Mouse (Mus musculus) left cerebral cortex, postnatal 36 days (tissue): ENCODE measurements around the gene 4930558K02Rik. TPM values are rescaled to one million over a fixed set of nuclear protein-coding genes. Genes with fewer than 3 reads are reported as not detected.
A peak's percentile ranks its signal among the peaks of the same experiment; 100 is the strongest.

Experiments
- DNase-seq, 2 experiments: peaks; one replicate each; pipeline ENCODE4 v3.0.0; 2021 to 2022; ENCODE audit warnings: low spot score in 2 of 2, mixed read lengths in 1 of 2
- intact Hi-C: fragments of 180-260 bp; cut with DNase I; formaldehyde crosslinking; loops from one replicate; pipeline ENCODE4 v1.15.1; 2025
- total RNA-seq, 2 experiments: library from RNA; stranded (reverse); gene quantifications; 2 replicates each; pipeline ENCODE4 v1.2.3; 2021

4930558K02Rik gene
- total RNA-seq, 2 experiments from 2014 or later, result not detected

DNA sequence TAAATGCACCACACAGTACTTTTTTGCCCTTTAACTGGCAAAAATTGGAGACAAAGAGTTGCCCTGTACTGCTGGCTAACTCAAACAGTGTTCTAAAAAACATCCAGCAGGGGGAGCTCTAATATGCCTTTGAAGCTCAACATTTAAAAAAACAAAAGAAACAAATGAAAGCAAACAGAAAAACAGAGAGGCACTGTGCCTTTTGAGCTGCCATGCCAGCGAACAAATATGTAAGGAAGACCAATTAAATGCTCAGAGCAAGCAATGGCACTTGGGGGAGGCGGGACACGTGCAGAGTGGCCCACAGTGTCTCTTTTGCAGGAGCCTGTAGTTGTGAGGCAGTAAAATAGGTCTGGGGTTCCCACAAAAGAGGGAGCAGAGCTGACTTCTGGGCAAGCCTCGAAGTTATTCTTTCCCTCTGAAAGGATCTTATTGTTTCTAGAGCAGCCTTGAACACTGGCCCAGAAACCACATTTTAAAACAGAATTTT, 20.5 kb upstream of the 4930558K02Rik start:
- intact Hi-C loops, result loop anchor here (2.0 kb wide), 1 partner anchor 313 kb away; no protein-coding TSS in a partner anchor
- peak; percentile 48 to 58 for DNase-seq

DNA sequence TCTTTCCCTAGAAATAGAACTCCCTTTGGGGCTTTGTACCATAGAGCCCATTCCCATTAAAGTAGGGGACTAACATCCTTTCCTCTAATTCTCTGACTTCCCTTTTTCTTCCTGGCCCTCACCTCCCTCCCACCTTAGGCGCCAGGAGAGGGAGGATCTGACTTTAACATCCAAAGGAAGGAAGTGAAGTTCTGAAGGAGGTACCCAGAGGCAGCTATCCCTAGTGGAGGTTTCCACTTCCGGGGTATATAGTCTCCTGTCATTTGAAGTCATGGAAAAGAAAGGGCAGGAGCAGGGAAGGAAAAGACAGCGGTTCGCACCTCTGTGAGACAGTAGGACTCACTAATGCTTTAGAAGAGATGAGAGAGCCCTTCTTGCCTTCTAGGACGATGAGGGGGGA, 19.9 kb upstream of the 4930558K02Rik start:
- intact Hi-C loops, result no loop called here
- no peak for DNase-seq

DNA sequence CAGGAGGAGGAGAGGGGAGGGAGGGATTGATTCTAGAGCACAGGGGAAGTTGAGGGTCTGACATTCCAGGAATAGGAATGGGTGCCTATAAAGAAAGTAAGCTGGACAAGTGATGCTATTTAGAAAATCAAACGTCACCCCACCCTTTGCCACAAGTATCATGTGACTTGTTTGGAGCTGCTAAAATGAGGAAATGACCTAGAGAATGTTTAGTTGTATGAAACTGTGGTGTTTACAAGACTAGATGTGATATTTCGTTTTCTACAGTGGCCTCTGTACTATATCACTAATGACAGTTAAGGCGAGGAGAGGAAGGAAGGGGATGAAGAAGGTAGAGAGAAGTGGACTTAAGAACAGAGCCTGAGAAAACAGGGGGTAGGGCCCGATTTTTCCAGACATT, 19.3 kb upstream of the 4930558K02Rik start:
- no peak for DNase-seq
- intact Hi-C loops, result no loop called here

DNA sequence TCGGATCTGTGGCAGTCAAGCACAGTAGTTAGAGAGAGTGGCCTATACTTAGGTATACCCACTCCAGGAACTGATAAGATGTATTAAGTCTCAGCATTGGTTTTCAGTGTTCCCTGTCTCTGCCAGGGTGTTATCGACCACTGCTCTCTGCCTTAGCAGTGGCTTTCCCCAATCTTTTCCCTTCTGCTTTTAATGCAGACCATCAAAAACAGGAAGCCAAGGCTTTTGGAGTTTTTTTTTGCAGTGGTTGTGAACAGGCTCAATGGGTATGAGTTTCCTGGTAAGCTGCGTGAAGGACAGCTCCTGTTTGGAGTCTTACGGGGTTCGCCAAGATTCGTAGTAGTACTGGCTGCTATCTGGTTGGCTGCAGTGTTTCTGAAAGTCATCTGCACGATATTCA, 13.0 kb upstream of the 4930558K02Rik start:
- DNase-seq, result no peak
- intact Hi-C loops, result no loop called here

DNA sequence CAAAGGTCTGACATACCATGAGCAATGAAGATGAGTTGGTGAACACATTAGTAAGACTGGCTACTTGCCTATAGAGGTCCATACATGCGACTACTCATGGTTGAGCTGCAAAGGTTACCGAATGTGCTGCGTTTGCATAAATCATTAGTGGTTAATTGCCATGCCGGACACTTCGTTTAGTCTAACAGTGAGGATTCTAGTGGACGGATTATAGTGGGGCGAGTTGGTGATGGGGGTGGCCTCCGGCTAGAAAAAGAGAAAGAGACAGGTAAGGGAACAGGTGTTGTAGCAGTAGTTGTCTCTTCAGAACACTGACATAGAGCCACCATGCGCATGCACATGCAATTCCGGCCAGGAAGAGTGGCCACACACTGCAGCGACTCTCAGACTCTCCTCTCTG, 12.4 kb upstream of the 4930558K02Rik start:
- intact Hi-C loops, result no loop called here
- no peak for DNase-seq

DNA sequence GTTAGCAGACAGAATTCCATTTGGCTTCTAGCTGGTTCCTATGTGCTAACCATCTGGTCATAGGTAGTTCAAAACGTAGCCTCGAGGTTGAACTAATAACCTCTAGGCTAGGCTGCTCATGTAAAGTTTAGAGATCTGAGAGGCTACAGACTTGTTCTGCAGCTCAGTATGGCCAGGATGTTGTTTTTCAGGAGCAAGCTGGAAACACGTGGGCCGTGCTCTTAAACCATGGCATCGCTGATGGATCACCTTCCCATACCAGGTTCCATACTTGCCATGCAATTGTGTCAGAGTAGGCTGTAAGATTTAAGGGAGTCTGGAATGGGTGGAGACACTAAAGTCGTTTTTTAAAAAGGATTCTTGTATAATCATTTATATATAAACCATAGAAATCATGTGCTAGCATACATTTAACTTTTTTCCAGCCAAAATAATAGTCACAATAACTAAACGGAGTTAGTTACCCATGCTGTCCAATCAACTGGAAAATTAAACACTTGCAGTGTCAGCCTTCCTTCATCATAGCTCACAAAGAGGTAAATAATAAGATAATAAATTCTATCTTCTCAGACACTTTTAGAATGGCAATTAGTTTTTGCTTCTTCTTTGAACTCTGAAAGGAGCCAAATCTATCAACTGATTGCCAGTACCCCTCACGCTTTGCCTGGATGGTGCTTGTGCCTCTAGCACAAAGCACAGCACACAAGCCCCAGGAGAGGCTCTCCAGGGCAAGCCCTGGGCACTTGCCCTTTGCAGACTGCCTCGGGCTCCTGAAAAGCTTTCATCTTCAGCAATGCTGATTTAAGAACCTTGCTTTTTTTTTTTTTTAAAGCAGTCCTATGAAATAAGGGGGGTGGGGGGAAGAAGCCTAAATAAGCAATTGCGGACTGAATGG, 11.5 kb upstream of the 4930558K02Rik start:
- DNase-seq, result no peak
- intact Hi-C loops, result no loop called here

DNA sequence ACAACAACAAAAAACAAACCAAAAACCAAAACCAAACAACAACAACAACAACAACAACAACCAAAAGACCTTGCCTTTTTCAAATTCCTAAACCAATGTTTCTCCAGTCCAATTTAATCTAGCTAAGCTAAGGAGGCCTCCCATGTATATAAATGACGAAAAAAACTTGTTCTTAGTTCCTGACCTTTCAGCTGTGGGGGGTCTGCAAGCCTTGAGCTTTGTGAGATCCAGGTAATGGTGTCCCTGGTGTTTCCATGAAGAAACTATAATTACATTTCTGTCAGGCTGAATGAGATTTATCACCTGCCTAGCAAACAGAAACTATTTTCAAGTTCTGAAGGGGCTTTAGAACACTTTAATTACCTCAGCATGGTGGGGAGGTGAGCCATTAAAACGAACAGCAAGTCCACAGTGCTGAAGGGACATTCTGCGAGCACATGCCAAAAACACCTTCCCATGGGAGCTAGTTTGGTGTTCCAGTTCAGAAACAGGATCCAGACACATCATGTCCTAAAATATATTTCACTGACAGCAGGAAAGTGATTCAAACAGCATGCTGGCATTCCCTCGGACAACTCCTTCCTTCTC, 4.6 kb upstream of the 4930558K02Rik start:
- DNase-seq, result no peak
- intact Hi-C loops, result no loop called here

DNA sequence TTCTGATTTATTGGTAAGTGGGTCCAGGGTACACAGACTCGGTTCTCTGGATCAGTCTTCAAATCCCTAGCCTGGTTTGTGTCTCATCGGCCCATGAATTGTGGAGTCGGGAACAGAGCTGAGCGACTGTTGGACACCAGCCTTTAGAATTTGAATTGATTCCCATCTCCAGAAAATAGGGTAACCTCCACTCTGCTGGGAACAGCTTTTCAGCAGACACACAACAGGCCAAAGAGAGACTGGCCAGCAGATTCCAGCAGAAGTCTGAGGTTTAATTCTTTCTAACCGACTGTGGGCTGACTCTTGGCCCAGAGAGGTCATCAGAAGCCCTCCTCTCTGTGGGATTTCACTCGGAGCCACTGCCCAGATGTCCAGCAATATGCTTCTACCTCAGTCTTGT, 4.0 kb upstream of the 4930558K02Rik start:
- intact Hi-C loops, result no loop called here

DNA sequence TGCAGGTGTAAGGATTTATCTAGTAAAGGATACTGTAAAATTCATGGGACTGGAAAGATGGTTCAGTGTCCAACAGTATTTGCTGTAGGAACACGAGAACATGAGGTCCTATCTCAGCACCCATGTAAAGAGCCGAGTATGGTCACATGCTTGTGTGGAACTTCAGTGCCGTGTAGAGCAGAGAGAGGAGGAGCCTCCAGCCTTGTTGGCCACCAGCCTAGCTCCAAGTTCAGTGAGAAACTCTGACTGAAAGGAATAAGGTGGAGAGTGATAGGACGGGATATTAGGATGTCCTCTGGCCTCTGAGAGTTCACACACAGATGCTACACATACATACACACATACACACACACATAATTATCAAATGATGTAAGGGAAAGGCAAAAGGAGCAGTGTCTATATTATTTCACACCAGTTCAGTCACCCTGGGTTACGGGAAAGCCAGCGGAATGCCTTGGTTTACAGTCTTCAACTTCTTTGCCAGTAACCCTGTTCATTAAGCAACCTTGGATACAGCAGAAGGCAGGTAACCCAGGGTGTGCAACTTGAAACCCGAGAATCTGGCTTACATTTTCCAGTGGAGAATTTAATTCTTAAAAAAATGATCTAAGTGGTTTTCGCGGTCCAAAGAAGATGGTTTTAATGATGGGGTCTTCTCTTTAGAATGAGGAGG, 1.3 kb upstream of the 4930558K02Rik start:
- DNase-seq, result no peak
- intact Hi-C loops, result no loop called here

More for the DNA sequence above, 4.0 kb upstream of the 4930558K02Rik start:
- no peak for DNase-seq

DNA sequence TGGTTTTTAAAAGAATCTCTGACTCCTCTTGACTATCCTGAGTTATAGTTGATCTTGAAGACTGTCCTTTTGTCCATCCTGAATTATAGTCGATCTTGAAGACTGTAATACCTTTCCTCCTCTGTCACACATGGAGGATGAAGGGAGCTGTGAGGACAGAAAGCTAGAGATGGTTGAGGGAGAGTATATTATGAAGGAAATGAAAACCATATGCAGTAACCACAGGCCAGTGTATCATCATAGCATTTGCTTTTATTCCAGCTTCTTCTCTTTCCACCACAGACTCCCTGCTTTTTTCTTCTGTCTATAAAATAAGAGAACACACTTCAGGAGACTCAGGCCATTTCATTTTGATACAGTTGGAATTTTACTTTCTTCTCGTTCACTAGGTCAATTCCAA, 610 bp upstream of the 4930558K02Rik start:
- DNase-seq, result no peak
- intact Hi-C loops, result no loop called here

DNA sequence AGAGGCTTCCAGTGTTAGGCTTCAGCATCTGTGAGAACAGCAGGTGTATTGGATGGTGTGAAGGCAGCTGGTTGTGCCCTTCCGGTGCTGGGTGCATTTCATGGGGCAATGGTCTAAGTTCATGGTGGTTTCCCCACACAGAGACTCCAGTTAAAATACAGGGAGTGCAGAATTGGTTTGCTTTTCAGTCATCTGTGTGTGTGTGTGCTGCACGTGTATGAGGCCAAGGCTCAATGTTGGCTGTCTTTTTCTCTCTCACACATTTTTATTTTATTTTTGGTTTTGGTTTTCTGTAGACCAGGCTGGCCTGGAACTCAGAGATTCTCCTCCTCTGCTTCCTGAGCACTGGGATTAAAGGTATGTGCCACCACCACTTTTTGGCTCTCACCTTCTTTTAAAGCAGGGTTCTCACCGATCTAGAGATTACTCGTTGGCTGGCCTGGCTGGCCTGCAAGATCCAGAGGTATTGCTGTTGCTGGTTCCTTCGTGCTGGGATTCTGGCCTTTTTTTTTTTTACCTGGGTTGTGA, 1.2 kb downstream of the 4930558K02Rik start:
- DNase-seq, result no peak
- intact Hi-C loops, result no loop called here

DNA sequence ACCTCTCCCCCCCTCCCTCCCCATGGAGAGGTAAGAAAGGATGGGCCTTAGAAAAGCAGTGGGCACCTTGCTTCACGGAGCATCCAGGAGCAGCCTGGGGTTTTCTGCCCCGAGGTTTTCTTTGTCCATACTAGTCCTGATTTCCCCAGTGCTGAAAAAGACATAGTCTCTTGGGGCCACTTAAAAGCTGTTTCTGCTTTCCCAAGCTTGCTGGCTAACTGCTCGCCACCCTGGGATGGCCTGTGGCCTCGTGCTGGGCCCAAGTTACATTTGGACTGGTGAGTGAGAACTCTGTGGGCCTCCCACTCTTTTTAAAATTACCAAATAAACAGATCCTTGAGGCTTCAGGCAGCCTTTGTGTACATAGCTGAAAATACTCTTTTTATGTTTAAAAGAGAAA, 2.1 kb downstream of the 4930558K02Rik start:
- intact Hi-C loops, result no loop called here
- no peak for DNase-seq

DNA sequence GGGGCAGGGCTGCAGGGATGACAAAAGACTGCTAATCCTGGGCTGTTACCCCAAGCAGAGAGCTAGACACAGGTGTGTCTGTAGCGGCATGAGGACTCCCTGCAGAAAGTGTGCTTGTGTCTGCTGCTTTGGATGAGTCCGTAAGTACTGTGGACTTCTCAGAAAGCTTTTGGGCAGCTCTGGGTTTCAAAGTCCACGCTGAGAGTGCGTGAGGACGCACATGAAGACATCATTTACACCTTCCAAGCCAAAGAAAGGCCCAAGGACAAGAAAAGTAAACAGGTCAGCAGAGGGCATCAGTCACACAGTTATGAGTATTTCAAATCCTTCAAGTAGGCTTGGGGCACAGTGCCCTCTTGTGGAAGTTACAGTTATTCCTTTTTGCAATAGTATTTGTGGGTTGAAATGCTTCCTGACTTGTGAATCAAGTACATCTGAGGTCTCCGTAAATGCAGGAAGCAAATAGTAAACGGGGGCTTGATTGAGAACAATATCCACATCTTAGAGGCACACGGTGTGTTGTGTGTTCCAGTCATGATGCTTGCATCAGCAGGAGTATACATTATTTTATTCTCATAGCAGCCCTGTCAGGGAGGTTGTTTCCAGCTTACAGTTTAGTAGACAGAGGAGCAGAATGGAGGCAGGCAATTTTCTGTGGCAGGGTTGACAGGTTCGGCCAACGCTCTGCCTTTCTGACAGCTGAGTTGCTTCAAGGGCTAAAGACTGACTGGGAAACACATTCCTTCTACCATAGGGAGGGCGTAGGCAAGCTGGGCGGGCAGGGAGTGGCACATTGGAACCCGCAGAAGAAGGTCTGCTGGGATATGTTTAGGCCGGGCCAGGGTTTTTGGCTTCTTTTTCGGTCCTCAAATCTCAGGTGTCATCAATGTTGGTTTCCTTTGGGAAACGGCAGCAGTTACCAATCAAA, 2.9 kb downstream of the 4930558K02Rik start:
- intact Hi-C loops, result loop anchor here (1.0 kb wide), 1 partner anchor 337 kb away; no protein-coding TSS in a partner anchor
- DNase-seq, result peak; percentile 42 to 68

DNA sequence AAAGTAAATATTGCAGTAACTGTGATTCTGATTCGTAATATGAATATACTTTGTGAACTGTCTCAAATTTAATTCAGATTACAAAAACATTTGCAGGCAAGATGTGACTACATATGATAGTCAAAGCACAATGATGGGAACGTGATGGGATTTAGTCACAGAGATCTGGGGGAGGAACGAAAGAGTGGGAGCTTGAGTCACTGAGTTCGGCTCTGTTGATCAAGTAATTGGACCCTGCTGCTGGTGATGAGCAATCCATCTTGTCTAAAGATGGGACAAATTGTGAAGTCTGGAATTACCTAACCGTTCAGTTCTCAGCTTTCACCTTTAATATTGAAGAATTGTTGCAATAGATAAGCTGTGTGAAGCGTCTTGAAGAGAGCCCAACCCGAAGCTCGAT, 7.2 kb downstream of the 4930558K02Rik start:
- intact Hi-C loops, result no loop called here
- no peak for DNase-seq

DNA sequence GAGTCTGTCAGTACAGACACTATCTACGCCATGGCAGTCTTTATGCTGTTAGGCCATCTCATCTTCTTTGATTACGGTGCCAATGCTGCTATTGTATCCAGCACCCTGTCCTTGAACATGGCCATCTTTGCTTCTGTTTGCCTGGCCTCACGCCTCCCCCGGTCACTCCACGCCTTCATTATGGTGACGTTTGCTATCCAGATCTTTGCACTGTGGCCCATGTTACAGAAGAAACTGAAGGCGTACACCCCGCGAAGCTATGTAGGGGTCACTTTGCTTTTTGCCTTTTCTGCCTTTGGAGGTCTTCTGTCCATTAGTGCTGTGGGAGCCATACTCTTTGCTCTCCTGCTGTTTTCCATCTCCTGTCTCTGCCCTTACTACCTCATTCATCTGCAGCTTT, 8.6 kb downstream of the 4930558K02Rik start:
- intact Hi-C loops, result no loop called here
- DNase-seq, result no peak

DNA sequence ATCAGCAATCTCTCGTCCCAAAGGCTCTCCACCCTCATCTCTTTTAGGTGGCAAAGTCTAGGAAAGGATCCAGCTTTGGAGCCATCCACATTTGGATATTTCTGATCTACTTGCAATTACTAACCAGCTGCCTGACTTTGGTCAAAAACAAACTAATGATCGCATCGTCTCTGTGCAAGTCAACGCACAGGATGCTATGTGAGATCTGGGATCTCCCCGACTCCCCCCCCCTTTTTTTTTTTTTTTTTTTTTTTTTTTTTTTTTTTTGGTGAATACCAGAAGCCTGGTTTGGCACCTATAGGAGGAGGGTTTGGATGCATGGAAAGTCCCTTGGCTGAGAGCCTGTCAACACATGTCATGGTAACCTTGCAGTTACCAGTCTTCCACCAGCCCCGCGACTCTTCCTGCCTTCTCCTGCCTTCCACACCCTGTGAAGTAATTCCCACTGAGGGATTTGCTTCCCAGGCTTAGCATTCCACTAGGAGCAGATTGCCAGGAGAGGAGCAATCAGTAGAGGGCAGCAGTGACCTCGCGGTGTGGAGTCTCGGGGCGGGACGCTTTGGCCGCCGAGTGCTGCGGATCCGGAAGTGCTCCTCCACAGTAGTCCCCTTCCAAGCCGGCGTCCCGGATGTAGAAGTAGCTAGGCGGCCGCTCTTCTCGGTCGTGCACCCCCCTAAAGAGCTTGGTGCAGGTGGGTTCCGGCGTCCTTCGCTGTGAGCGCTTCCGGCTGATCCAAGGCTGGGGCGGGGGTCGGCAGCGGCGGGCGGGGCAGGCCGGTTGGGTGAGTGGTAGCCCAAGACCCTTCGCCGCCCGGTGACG, 10.6 kb downstream of the 4930558K02Rik start, which contains the start of gene Pigc:
Pigc (plus strand) TSS at position 598 of the 819 bp plus-strand sequence.
- DNase-seq, result peak; percentile 92 to 93
- intact Hi-C loops, result loop anchor here (2.0 to 5.0 kb wide), 2 partner anchors 92 to 221 kb away; partner anchors contain the start of gene Suco

DNA sequence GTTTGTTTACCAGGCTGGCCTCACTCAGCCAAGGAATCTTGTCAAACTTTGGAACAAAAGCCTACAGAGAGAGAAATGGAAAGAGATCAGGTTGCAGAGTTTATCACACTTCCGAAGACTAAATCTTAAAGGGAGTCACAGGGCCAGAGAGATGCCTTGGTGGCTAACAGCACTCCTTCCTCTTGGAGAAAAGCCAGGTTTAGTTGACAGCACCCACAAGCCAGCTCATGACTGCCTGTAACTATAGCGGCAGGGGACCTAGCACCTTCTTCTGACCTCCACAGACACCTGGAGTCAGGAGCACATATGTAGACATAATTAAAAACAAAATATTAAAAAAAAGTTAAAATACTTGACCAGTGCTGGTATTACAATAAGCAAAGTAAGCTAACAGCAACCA, 11.5 kb downstream of the 4930558K02Rik start:
- intact Hi-C loops, result loop anchor here (2.0 to 5.0 kb wide), 2 partner anchors 91 to 221 kb away; partner anchors contain the start of gene Suco
- no peak for DNase-seq
